Mouse (Mus musculus): ENCODE data around the gene Hoxb7. TPM values are rescaled to one million over a fixed set of nuclear protein-coding genes. Genes with fewer than 3 reads are reported as not detected.

The Hoxb7 gene
- total RNA-seq, 2 experiments from 2014 or later, result not detected

GRCm38 (mm10) chr11:96299781-96300180, 13.4 kb downstream of the Hoxb7 start:
- DNase-seq (ENCODE audit: low spot score in 2 of 2), result no peak

GRCm38 (mm10) chr11:96300354-96301063, 14.1 kb downstream of the Hoxb7 start:
- no peak for DNase-seq (ENCODE audit: low spot score in 2 of 2)

GRCm38 (mm10) chr11:96301064-96301431, 14.6 kb downstream of the Hoxb7 start:
- DNase-seq (ENCODE audit: low spot score in 2 of 2), result no peak

GRCm38 (mm10) chr11:96301837-96302236, 15.4 kb downstream of the Hoxb7 start:
- DNase-seq (ENCODE audit: low spot score in 2 of 2), result peak in 1 of 2 experiments; percentile 46

GRCm38 (mm10) chr11:96302381-96303150, 16.1 kb downstream of the Hoxb7 start:
- DNase-seq (ENCODE audit: low spot score in 2 of 2), result no peak

- DNase-seq (ENCODE audit: low spot score in 2 of 2), result peak; percentile 69
Observed at GRCm38 (mm10) chr11:96303151-96304099, 17.0 kb downstream of the Hoxb7 start, which contains the start of gene Hoxb5. Hoxb5 (plus strand) TSS chr11:96303336.

- no peak for DNase-seq (ENCODE audit: low spot score in 2 of 2)
Observed at GRCm38 (mm10) chr11:96304381-96305195, 18.2 kb downstream of the Hoxb7 start.

- DNase-seq (ENCODE audit: low spot score in 2 of 2), result no peak
Observed at GRCm38 (mm10) chr11:96305505-96306182, 19.2 kb downstream of the Hoxb7 start.

- no peak for DNase-seq (ENCODE audit: low spot score in 2 of 2)
Observed at GRCm38 (mm10) chr11:96306183-96306907, 19.9 kb downstream of the Hoxb7 start.

GRCm38 (mm10) chr11:96306908-96307269, 20.5 kb downstream of the Hoxb7 start:
- DNase-seq (ENCODE audit: low spot score in 2 of 2), result no peak

GRCm38 (mm10) chr11:96308763-96309162, 22.3 kb downstream of the Hoxb7 start:
- no peak for DNase-seq (ENCODE audit: low spot score in 2 of 2)

- no peak for DNase-seq (ENCODE audit: low spot score in 2 of 2)
Observed at GRCm38 (mm10) chr11:96309288-96309687, 22.9 kb downstream of the Hoxb7 start.

GRCm38 (mm10) chr11:96310183-96310938, 23.9 kb downstream of the Hoxb7 start:
- DNase-seq (ENCODE audit: low spot score in 2 of 2), result no peak

GRCm38 (mm10) chr11:96311097-96311496, 24.7 kb downstream of the Hoxb7 start:
- no peak for DNase-seq (ENCODE audit: low spot score in 2 of 2)

- peak in 1 of 2 experiments; percentile 42 for DNase-seq (ENCODE audit: low spot score in 2 of 2)
Observed at GRCm38 (mm10) chr11:96311520-96312417, 25.3 kb downstream of the Hoxb7 start.

- no peak for DNase-seq (ENCODE audit: low spot score in 2 of 2)
Observed at GRCm38 (mm10) chr11:96313134-96313533, 26.7 kb downstream of the Hoxb7 start.

GRCm38 (mm10) chr11:96313806-96314428, 27.5 kb downstream of the Hoxb7 start:
- DNase-seq (ENCODE audit: low spot score in 2 of 2), result no peak

All from layer of hippocampus, postnatal 10 days (tissue).